Mouse (Mus musculus) ES-Bruce4 (cell line): ENCODE data around the gene Baiap2. TPM values are rescaled to one million over a fixed set of nuclear protein-coding genes. Genes with fewer than 3 reads are reported as not detected.

Source experiments
- H3K27ac ChIP-seq: 2 replicates; pipeline ENCODE4 v1.5.1; 2012; ENCODE audit warnings: low read length, inconsistent platforms; ENCODE audit not compliant: insufficient read depth
- H3K27me3 ChIP-seq: 2 replicates; pipeline ENCODE4 v1.6.1; 2012; ENCODE audit warnings: mild to moderate bottlenecking, low read length, inconsistent platforms; ENCODE audit not compliant: control insufficient read depth, poor library complexity, insufficient read depth, severe bottlenecking
- H3K36me3 ChIP-seq: 2 replicates; pipeline ENCODE4 v1.6.1; 2012; ENCODE audit warnings: inconsistent platforms, mild to moderate bottlenecking, low read length, moderate library complexity; ENCODE audit not compliant: control insufficient read depth, poor library complexity, insufficient read depth, severe bottlenecking
- H3K4me1 ChIP-seq: one replicate; pipeline ENCODE4 v1.8.1; 2011; ENCODE audit warnings: low read length; ENCODE audit not compliant: control insufficient read depth, insufficient read depth
- H3K4me3 ChIP-seq: 2 replicates; pipeline ENCODE4 v1.5.1; 2011; ENCODE audit warnings: low read depth, mild to moderate bottlenecking, low read length
- H3K9ac ChIP-seq: 2 replicates; pipeline ENCODE4 v1.6.1; 2012; ENCODE audit warnings: low read depth, mild to moderate bottlenecking, inconsistent platforms; ENCODE audit not compliant: poor library complexity, severe bottlenecking
- H3K9me3 ChIP-seq: replicated peaks from 2 replicates; pipeline ENCODE4 v1.6.1; 2012; ENCODE audit warnings: mild to moderate bottlenecking, low read length, inconsistent platforms; ENCODE audit not compliant: control insufficient read depth, poor library complexity, insufficient read depth, severe bottlenecking
- CTCF ChIP-seq: IDR thresholded peaks from one replicate; pipeline ENCODE4 v1.8.1; 2011; ENCODE audit warnings: low read depth, low read length
- EP300 ChIP-seq: IDR thresholded peaks from 2 replicates; pipeline ENCODE4 v1.6.1; 2011; ENCODE audit warnings: low read depth, low read length; ENCODE audit not compliant: insufficient read depth
- POLR2A ChIP-seq: IDR thresholded peaks from one replicate; pipeline ENCODE4 v1.8.1; 2011; ENCODE audit warnings: low read length; ENCODE audit not compliant: insufficient read depth
- polyA plus RNA-seq: library from polyadenylated mRNA; stranded (reverse); fragments of >200 nt; gene quantifications from 2 replicates; pipeline ENCODE4 v1.2.4, GENCODE M21; 2011; ENCODE audit warnings: low read depth; ENCODE audit not compliant: missing spikeins, insufficient read depth, insufficient read length

Gene Baiap2
- polyA plus RNA-seq, 1 experiment, result 15.6 TPM

- no peak overlapping the region for H3K4me3 ChIP-seq
- H3K9ac ChIP-seq, result no peak overlapping the region
- no peak for TF ChIP-seq CTCF
- no peak for TF ChIP-seq EP300
- TF ChIP-seq POLR2A, result no peak
- no peaks in the 10 kb centered on the region for H3K36me3 ChIP-seq
- no peak overlapping the region for H3K27ac ChIP-seq
- no peaks in the 10 kb centered on the region for H3K9me3 ChIP-seq
- H3K27me3 ChIP-seq, result no peaks in the 10 kb centered on the region
- H3K4me1 ChIP-seq, result no peaks in the 10 kb centered on the region
These were observed 97.0 kb downstream of the Baiap2 start for GRCm38 (mm10) chr11:120039581-120039980.

GRCm38 (mm10) chr11:120040440-120040839, 97.9 kb downstream of the Baiap2 start:
- H3K27ac ChIP-seq, result no peak overlapping the region
- H3K9me3 ChIP-seq, result no peaks in the 10 kb centered on the region
- H3K27me3 ChIP-seq, result no peaks in the 10 kb centered on the region
- no peak overlapping the region for H3K4me3 ChIP-seq
- H3K36me3 ChIP-seq, result no peaks in the 10 kb centered on the region
- TF ChIP-seq CTCF (no peak), POLR2A (no peak), EP300 (no peak)
- no peaks in the 10 kb centered on the region for H3K4me1 ChIP-seq
- no peak overlapping the region for H3K9ac ChIP-seq

- TF ChIP-seq CTCF, result no peak
- no peak for TF ChIP-seq EP300
- no peak for TF ChIP-seq POLR2A
- Histone ChIP-seq H3K27ac (no peak overlapping the region), H3K36me3 (no peaks in the 10 kb centered on the region), H3K27me3 (no peaks in the 10 kb centered on the region), H3K4me3 (no peak overlapping the region), H3K4me1 (no peaks in the 10 kb centered on the region), H3K9ac (no peak overlapping the region), H3K9me3 (no peaks in the 10 kb centered on the region)
These were observed 98.9 kb downstream of the Baiap2 start for GRCm38 (mm10) chr11:120041191-120042123.

DNA sequence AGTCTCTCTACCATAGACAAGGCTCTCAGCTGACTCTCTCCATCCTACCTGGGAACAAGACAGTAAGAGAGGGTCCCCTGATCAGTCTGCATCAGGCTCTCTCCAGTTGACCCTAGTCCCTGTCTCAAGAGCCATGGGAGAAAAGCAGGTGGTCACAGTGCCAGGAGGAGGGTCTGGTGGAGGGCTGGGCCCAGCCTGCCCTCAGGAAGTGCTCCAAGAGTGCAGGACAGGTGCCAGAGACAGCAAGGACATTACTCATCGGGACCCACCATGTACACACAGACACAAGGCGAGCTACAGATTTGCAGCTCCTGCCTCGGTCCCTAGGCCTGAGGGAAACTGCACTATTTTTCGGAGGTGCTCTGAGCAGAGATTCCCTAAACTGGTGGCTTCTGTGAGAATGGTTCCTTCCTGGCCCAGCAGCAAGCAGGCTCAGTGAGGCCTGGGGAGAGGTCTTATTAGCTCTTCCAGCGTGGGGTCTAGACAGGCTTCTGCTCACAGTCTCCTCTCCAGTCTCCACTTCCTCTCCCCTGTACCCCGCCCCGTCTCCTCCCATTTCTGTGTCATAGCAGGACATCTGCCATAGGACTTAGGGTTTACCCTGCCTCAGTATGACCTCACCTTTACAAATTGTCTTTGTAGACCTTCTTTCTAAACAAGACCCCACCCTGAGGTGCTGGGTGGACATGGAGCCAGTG, 99.7 kb downstream of the Baiap2 start:
- H3K27ac ChIP-seq, result no peak overlapping the region
- H3K4me1 ChIP-seq, result no peaks in the 10 kb centered on the region

DNA sequence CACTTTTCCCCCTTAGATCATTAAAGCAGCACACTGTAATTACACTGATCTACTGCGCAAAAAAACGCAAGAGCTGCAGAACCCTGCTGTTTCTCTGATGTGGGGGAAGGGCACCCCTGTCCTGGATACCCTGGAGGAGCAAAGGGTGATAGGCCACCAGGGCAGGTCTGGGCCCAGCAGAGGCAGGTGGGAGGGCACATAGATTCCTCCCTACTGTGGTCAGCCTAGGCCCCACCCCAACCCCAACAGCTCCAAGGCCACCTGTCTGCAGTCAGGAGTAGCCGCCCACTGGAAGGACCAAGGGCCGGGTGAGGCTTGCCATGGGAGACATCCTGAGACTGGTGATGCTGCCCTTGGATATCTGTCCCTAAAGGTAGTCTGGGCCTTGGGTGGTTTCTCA, 102.8 kb downstream of the Baiap2 start:
- Histone ChIP-seq H3K36me3 (no peaks in the 10 kb centered on the region), H3K4me3 (no peak overlapping the region), H3K27me3 (0 out of 2 replicates have a peak, but pooled peaks cover 5% of the 10 kb centered on the region), H3K9ac (no peak overlapping the region), H3K4me1 (no peaks in the 10 kb centered on the region), H3K27ac (no peak overlapping the region), H3K9me3 (no peaks in the 10 kb centered on the region)
- no peak for TF ChIP-seq CTCF
- no peak for TF ChIP-seq POLR2A
- no peak for TF ChIP-seq EP300

More for the DNA sequence above, 99.7 kb downstream of the Baiap2 start:
- Histone ChIP-seq H3K9me3 (no peaks in the 10 kb centered on the region), H3K27me3 (0 out of 2 replicates have a peak, but pooled peaks cover 5% of the 10 kb centered on the region), H3K9ac (no peak overlapping the region), H3K4me3 (no peak overlapping the region), H3K36me3 (no peaks in the 10 kb centered on the region)
- TF ChIP-seq CTCF (no peak), POLR2A (no peak), EP300 (no peak)
